Mouse (Mus musculus) gastrocnemius, adult 18-20 months (tissue): ENCODE data around the gene Popdc3. TPM values are rescaled to one million over a fixed set of nuclear protein-coding genes. Genes with fewer than 3 reads are reported as not detected.
"Not testable (repeated sequence)": the region's sequence is repeated elsewhere in the genome, so short reads cannot be mapped to it uniquely, and the experiment has no call there.

Experiments
- DNase-seq: peaks from one replicate; pipeline ENCODE4 v3.0.0; 2021; ENCODE audit warnings: low spot score
- long read RNA-seq, 2 experiments: library from polyadenylated mRNA; stranded (forward); transcript quantifications; one replicate each; pipeline ENCODE4 v2.0.0; 2021
- total RNA-seq, 2 experiments: library from RNA; stranded (reverse); gene quantifications; 2 replicates each; pipeline ENCODE4 v1.2.3; 2021

The Popdc3 gene
- 10 to 100 TPM; 50.9 to 64.4 TPM for total RNA-seq
- long read RNA-seq, experiment 1, transcript Popdc3-202 (4 exons, 1,369 nt), result minor isoform, 9 of 130 reads
- long read RNA-seq, experiment 1, transcript Popdc3-201 (4 exons, 1,853 nt), result major isoform, 98 of 130 reads
- long read RNA-seq, experiment 1, partial matches to known transcripts, result 8 of 130 reads
- long read RNA-seq, experiment 1, other reads (novel, unspliced or antisense), result 15 of 130 reads
- long read RNA-seq, experiment 2, transcript Popdc3-202 (4 exons, 1,369 nt), result minor isoform, 12 of 90 reads
- long read RNA-seq, experiment 2, transcript Popdc3-201 (4 exons, 1,853 nt), result major isoform, 63 of 90 reads
- long read RNA-seq, experiment 2, partial matches to known transcripts, result 1 of 90 reads
- long read RNA-seq, experiment 2, other reads (novel, unspliced or antisense), result 14 of 90 reads

DNA sequence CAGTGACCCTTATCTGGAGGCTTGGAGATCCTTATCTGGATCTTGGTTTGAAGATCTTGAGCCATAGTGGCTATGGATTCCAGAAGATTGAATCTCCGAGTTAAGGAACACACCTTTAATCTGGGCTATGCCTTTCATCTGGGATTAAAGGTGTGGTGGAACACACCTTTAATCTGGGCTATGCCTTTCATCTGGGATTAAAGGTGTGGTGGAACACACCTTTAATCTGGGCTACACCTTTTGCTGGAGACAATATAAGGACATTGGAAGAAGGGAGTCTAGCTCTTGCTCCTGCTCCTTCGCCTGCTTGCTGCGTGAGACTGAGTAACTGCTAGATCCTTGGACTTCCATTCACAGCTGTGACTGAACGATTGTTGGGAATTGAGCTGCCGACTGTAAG, at the start of gene Popdc3:
Popdc3 (plus strand) TSS at position 301 of the 400 bp plus-strand sequence.
- not testable (repeated sequence) for DNase-seq

DNA sequence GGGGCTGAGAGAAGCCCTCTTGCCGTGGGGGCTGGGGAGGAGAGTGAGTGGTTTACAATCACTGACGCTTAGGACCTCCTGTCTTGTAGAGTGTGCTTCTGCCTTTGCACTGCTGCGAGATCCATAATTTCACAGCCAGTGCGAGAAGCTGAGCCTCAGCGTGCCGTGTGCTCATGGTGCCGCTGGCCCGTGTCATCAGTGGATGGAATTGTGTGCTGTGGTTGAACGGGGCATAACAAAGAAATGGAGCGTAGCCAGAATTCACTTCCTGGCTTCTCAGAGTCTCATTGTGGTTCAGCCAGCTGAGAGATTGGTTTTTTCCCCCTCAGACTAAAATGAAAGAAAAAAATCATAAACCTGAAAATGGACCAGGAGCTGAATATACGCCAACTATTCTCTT, 48.8 kb upstream of the Popdc3 start:
- DNase-seq, result no peak

DNA sequence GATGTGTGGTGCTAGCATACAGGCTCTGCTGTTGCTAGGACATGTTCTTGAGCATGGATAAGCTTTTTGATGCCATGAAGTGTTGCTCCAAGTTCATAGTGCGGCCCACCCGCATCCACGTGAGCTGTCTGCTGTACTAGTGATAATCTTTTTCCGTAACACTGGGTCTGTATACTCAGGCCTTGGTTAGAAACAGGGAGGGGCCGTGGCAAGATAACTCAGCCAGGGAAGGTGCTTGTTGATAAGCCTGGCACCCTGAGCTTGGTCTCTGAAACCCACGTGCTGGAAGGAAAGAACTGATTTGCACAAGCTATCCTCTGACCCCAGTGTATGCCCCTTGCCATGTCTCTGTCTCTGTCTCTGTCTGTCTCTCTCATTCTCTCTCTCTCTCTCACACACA, 47.9 kb upstream of the Popdc3 start:
- no peak for DNase-seq

DNA sequence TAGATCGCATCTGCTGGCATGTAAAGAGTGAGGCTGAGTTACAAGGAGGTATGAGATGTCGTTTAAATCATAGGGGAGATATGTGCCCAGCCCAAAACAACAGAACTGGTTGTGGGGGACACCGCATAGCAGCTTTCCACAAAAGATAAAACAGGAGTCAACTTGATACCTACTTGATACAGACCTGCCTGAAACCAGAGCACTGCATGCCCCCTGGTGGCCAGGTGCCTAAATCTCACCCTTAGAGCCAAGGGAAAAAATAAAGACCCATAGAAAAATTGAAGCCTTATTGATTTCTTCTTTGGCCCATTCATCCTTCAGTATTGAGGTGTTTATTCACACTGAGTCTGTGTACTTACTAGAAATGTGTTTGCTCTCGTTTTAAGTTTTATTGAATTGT, 45.5 kb upstream of the Popdc3 start:
- DNase-seq, result no peak

DNA sequence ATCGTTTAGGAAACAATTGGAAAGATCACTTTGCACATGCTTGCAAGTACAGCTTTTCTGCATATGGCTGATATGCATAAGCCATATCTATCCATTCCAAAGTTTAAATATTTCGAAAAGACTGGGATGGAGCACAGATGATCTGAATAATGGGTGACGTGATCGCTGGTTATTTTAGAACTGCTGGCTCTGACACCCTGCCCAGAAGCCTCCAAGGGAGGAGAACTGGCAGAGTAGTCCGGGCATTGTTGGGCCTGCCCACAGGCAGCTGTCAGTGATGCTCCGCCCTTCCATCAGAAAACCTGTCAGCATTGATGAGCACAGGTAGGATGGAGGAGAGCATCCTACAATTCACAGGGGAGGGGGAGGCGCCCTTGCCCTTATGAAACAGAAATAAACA, 41.1 kb upstream of the Popdc3 start:
- no peak for DNase-seq

DNA sequence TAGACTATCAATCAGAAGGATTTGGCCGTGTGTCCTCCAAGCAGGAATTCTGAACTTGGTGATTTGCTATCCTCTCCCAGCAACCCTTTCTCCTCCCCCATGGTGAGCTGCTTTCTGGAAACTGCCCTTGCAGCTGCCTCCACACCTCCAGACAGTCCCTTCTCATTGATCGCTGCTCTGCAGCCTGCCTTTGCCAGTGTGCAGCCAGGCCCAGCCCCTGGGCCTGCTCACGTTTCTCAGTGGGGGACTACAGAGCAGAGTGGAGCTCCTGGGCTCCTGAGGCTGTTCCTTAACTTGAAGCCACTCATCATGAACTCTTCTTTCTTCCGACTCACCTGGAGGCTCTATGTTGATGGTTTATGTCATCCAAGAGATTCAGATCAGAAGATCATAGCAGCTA, 38.0 kb upstream of the Popdc3 start:
- DNase-seq, result no peak

DNA sequence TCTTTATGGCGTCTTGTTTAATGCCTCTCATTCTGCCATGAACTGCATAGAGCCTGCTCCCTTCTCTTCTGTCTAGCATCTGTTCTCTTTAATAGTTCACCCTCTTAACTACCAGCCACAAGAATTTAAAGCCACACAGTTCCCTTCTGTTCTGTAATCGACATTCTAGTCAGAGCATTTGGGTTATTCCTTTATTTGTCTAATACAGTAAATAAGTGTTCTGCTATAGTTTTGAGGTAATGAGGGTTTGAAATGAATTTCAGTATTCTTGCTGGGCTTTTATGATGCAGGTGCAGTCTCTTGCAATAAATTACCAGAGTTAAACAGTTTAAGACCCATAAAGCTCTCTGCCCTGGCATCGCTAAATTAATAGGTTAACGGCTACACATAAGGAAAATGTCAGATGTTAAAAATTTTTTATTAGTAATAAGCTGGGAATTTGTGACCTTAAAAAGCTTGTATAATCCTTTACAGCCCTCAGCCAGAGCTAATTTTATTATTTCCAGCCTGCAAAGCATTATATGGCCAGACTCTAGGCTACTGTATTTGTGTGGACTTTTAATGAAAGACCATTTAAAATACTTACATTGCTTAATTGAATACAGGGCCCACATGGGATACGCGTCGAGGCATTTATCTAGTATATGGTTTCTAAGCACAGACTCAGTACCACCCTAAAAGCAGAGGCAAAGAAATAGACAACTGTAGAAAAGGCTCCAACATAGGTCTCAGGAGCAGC, 37.3 kb upstream of the Popdc3 start:
- DNase-seq, result no peak

DNA sequence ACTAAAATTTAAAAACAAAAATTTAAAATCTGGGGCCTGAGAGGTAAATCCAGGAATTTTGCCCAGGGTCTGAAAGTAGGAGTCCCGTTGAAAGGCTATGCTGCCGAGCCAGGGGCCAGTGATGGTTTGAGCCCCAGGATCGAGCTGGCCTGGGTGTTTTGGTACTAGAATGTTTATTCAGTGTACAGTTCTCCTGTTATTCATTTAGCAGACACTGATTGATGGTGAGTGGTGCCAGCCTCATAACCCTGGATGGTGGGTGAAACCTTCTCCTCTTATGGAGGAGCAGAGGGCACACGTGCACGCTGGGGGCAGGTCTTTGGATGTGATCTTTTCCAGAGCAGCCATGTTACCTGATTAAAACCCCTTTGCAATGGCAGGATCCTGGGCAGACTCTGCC, 35.5 kb upstream of the Popdc3 start:
- DNase-seq, result no peak

DNA sequence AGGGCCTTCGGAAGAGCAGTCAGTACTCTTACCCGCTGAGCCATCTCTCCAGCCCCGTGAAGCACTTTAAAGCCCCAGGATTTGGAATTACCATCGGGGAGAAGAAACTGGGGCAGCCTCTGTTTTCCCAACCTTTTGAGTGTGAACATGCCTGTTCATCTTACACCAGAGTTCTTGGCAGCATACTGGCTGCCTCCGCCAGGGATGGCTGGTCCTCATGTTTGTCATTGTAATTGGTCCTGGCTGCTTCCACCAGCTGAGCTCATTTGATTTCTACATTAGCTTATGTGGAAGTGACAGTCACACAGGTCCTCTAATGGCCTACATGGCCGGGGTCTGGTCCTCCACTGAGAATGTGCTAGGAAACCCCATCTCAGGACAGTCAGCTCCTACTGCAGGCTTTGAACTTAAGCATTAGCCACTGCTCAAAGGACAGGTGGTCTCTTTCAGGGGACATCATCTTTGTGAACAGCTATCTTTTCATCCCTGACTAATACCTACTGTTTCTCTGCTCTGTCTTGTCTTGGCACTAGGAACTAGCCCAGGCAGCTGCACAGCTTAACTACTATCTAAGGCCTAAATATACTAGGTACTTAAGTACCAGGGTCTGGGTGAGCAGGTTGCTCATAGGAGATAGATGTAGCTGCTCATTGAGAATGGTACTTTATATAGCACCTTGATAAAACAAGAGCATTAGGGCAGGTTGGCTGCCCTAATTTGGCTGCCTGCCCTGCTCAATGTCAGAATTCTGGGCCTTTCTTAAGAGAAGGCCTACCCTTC, 33.7 kb upstream of the Popdc3 start:
- DNase-seq, result no peak

DNA sequence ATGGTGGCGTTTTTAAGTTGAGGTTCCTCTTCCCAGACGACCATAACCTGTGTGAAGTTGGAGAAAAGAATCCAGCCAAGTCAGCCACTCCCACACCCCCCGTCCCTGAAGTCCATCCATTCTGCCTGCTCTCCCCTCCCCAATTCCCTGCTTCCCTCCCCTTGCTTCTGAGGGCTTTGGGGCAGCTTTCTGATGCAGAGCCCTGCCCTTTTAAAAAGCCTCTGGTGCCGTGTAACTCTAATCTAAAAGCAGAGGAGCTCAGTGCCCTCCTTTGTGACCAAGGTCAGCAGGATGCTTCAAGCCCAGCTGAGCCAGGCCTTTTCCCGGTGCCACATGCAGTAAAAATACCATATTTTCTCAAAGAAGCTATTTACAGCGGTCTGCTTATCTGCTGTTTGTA, 31.1 kb upstream of the Popdc3 start:
- no peak for DNase-seq

DNA sequence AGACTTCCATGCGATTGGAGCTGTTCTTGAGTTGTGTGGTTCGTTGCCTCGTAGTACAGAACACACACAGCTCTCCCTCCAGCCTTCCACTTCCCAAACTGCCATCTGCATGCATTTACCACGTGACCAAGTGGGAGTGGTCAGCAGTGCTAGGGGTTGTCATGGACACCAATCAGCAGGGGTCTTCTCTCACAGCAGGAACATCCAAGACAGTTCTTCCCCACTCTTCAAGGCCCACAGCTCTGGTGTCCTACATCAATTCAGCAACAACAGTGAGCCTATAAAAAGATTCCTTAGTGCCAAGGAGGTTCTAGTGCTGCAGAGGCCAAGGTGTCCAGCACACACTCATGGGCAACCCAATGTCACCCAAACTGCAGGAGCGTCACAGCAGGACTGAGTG, 26.8 kb upstream of the Popdc3 start:
- no peak for DNase-seq

DNA sequence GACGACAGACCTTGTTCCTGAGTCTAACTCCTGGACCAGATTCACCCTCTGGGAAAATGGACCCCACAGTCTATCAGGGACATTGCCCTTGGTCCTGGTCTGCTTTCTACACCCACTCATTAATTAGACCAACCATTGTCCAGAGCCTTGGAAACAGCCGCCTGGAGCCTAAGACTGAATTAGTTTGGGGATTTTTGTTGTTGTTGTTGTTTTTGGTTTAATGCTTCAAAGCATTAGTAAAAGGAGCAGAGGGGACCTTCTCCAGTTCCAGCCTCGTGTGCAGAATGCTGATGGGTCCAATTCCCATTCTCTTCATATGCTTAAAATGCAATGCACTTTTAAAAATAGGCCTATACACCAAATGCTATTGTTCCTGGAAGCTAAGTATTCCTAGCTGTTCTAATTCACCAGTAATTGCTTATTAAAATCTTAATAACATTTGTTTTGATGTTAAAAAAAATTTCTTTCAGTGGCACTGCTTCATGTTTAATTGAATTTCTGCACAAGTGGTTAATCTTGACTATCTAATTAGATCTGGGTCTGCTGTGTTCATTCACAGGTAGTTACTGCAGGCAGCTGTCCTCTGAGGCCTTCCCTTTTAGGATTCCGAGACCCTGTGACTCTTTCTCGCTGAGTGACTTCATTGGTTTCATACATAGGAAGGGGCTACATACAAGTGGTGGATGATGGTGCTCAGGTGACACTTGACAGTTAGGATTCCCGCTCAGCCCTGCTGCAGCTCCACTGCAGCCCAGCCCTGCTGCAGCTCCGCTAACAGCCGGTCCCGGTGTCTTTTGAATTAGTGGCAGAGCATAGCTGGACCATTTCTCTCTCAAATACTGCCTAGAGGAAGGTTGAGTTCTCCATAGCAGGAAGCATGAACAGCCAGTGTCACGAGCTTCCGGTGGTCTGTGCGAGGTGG, 25.9 kb upstream of the Popdc3 start:
- no peak for DNase-seq

DNA sequence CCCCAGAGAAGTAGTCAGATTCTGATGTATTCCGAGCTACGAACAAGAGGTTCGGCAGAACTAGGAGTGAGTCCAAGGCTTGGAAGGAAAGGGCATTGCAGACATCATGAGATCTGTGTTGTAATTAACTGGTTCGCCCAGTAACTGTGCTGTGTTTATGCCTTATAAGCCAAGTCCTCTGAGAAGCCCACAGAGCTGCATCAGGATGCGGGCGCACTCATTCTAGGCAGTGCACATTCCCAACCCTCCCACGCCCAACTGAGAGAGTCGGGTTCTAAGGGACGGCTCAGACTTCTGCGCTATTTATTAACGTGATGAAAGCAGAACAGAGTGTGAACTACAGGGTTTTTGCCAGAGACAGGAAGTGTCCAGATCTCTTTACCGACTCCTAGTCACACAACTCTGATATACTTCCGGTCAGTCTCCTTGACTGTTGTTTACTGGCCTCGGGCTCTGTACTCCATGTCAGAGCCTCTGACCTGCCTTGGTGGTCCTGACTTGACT, 23.3 kb upstream of the Popdc3 start:
- DNase-seq, result no peak

DNA sequence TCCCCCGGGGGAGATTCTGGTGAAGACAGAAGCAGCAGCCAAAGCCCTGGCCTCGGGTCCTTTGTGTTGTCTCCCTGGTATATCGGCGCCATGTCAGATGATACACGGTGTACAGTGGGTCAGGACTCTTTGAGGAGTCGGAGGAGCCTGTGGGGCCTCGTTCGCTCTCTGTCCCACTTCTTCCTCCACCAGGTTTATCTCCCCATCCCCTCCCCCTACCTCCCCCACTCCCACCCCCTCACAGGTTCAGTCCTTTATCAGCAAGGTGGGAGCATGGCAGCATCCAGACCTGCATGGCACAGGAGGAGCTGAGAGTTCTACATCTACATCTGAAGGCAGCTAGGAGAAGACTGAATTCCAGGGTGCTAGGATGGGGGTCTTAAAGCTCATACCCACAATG, 12.0 kb upstream of the Popdc3 start:
- no peak for DNase-seq

DNA sequence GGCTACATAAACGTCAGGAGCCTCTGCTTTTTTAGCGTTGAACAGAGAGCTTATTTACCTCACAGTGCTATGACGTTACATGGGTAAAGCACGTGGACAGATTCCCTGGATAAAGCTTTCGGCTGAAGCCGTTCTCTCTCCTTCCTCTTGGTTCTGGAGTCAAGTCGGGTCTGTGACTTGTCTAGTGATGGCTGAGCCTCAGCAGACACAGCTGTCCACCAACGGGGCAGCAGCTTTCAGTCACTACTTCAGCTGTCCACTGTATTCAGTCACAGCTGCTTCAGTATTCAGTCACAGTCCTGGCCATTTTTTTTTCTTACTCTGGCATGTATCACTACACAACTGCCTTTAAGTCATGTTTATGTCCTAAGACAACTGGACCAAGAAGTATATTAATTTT, 4.0 kb upstream of the Popdc3 start:
- DNase-seq, result no peak

DNA sequence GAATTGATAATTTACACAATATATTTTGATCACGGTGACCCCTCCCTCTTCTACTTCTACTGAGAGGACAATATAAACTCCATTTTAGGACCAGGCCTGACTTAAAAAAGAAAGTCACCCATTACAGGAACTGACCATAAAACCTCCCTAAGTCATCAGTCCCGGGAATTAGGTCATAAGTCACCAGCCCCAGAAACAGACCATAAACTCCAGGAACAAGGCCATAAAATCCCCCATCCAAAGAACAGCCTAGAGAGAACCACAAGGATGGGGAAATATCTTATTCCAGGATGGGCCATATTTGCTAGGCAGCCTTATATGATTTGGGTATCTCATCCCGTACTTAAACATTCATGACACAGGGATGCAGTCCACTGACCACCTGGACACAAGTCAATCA, 3.6 kb upstream of the Popdc3 start:
- no peak for DNase-seq

DNA sequence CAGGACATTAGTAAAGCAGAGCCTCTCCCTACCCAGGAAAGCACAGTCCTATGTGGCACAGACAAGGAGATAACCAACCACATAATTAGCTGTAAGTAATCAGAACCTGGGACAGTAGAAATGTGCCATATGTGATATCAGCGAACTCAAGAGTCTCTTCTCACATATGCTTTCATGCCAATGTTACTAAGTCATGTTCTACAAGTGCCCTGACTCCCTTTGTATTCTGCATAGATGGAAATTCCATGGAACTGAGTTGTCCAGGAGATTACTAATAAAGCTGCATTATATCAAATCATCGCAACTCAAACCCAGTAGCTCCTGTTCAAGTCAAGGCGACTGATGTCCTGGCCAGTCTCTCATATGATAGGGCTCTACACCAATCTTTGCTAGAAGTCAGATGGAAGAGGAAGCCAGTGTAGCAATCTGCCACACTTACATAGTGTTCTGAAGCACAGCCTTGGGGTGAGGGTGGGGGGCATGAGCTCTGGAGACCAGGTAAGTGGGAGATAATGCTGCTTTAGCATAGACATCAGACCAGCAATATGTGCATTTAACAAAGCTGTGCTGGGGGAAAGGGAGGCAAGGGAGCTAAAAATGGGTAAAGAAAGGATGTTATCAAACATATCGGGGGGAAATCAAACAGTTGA, 2.9 kb downstream of the Popdc3 start:
- no peak for DNase-seq

DNA sequence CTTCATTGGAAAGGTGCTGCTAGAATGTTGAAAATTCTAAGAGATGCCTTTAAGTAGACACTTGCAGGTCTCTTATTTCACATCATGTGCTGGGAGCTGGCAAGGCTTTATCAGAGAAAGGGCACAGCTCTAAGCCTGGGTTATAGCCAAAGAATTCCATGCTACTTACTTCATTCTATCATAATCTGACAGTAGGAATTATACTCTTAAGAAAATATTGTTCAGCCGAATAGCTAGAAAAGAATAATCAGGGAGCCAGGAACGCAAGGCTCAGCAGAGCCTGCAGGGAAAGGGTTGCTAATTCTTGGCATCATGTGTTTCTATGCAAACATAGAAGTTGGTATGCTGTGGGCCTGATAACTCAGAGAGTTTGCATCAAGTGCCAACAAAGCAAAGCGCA, 3.4 kb downstream of the Popdc3 start:
- no peak for DNase-seq

DNA sequence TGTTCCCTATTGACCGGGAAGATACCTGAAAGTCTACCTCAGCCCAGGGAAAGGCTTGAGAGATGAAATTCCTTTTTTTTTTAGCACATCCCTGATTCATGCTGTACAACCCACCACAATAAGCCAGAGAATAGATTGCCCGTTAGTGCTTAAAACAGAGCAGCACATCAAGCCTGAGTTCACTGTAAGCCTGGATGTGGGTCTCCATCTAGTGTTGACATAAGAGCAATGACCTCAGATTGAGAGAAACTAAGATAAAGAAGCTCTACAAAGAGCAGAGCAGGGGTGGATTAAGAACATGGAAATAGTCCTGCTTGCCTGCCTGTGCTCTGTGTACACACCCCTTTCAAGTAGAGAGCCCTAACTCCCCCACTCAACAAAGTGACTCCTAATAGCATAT, 7.6 kb downstream of the Popdc3 start:
- no peak for DNase-seq
